Mouse (Mus musculus): Measurements from ENCODE around the gene Hist1h3f.

DNA sequence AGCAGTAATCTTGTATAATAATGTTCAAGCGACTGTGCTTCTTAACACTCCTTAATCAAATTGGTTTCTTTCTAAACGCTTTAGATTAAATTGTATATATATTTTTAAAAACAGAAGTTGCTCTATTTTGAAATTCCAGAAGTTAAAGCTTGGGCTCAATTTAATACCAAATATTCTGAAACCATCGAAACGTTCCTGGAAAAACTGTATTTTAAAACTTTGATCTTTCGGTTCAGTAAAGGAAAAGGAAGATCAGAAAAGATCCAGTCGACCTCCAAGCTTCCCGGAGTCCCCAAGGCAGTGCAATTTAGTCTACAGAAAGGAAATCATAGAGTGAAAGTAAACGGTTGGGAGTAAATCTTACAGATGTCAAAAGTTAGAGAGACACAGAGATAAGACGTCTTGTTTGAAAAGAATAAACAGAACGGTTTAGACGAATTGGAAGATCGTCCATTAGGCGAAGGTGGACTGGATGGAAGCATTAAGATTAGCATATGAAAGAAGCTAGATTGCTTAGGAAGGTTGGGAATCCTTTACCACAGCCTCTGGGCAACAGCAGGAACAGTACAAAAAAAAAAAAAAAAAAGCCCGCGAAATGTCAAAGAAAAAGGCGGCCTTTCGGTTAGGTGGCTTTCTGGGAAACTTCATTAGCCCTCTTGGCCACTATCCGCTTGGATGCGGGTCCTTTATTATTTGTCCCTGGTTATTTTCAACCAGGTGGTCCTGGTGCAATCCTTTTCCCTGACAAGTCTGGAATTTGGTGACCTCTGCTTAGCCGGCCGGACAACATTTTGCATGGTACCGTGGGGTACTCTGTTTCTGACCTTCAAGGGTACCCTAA is 42.5 kb downstream of the Hist1h3f start:
- TF ChIP-seq ELF1 (IDR thresholded peaks at IDR 0.05; ENCODE audit: low read depth, low read length) (no peak), CTCF (IDR thresholded peaks at IDR 0.05 in 2 of 3, conservative IDR thresholded peaks at IDR 0.05 in 1 of 3; ENCODE audit: control insufficient read depth in 1 of 3, insufficient read depth in 1 of 3, low read depth in 2 of 3, low read length in 3 of 3, poor library complexity in 1 of 3, severe bottlenecking in 1 of 3) (no peak), UBTF (IDR thresholded peaks at IDR 0.05; ENCODE audit: borderline replicate concordance, insufficient read depth, low read depth, low read length) (no peak), ZC3H11A (IDR thresholded peaks at IDR 0.05; ENCODE audit: low read depth, low read length) (no peak), GABPA (IDR thresholded peaks at IDR 0.05; ENCODE audit: low read depth, low read length) (no peak), MYC (IDR thresholded peaks at IDR 0.05; ENCODE audit: low read depth, low read length) (no peak)

All from MEL (cell line).